8 mouse cellular contexts compared by ENCODE assay signal in the genomic region with DNA sequence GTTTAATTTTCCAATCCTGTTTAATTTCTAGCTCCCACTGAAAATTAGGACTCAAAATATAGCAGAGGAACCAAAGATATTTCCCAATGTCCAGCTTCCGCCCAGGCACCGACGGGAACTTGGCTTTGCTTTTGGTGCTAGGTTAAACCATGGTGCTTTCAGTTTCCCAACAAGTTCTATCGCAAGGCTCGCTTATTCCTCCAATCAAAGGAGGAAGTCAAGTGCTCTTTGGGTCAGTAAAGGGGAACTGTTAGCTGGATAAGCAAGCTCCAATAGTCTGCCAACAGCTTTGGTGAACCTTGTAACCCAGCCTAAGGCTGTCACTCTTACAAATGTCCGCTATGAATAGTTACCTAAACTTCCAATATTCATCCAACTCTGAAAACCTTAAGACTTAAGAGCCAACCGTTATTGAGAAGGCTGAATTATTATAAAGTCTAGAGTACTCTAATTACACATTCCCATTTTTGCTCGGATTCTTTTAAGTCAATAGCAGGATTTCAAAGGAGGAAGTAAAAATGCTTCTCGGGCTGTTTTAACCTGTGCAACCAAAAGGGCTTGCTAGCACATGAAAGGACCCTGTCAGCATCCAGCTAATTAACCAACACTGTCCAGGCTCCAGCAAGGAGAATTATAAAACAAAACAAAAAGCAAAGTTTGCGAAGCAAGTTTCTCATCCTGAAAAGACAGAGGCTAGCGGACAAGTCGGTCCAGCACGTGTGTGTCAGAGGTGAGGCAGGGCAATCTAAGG. TPM values are rescaled to one million over a fixed set of nuclear protein-coding genes. Genes with fewer than 3 reads are reported as not detected.
DNase-seq lines count a peak whose midpoint lies in the region; ATAC-seq and TF ChIP-seq lines count a peak whose summit lies in the region.

No protein-coding gene starts in this region.

- no peaks in the 10 kb centered on the region; the same call in 1 of the 2 replicates for H3K27me3 ChIP-seq in spleen, adult 2 months (ENCODE audit: control insufficient read depth, insufficient read depth, low read length)
- peaks cover 25% of the 10 kb centered on the region for H3K27me3 ChIP-seq in erythroblast, embryonic 14.5 days (ENCODE audit: control insufficient read depth)
- H3K27me3 ChIP-seq in hindbrain, embryonic 13.5 days = no peaks in the 10 kb centered on the region
- H3K27me3 ChIP-seq in lung, embryonic 16.5 days (ENCODE audit: control insufficient read depth, insufficient read depth, low read depth, low read length) = no peaks in the 10 kb centered on the region
- H3K27me3 ChIP-seq in splenic B cell, adult 2 months (ENCODE audit: control insufficient read depth, insufficient read depth, low read length, poor library complexity, severe bottlenecking) = no peaks in the 10 kb centered on the region

- 7% methylated on average over 13 of the region's 13 CpGs for WGBS in spleen, adult 2 months
- 45% methylated on average over 13 of the region's 13 CpGs for WGBS in hindbrain, embryonic 13.5 days
- WGBS in lung, embryonic 16.5 days = 20% methylated on average over 13 of the region's 13 CpGs

- no peaks in the 10 kb centered on the region for H3K9me3 ChIP-seq in erythroblast, embryonic 14.5 days (ENCODE audit: control insufficient read depth, low read length)
- no peaks in the 10 kb centered on the region for H3K9me3 ChIP-seq in hindbrain, embryonic 13.5 days
- no peaks in the 10 kb centered on the region for H3K9me3 ChIP-seq in lung, embryonic 16.5 days (ENCODE audit: control insufficient read depth, low read length)

- TF ChIP-seq CTCF in spleen, adult 2 months (IDR thresholded peaks at IDR 0.05; ENCODE audit: extremely low read depth, insufficient read depth, insufficient read length, insufficient replicate concordance) = no peak

- H3K4me1 ChIP-seq in spleen, adult 2 months (ENCODE audit: control insufficient read depth, insufficient read depth, insufficient read length) = no peaks in the 10 kb centered on the region
- peaks cover 14% of the 10 kb centered on the region for H3K4me1 ChIP-seq in erythroblast, embryonic 14.5 days (ENCODE audit: control insufficient read depth)
- H3K4me1 ChIP-seq in hindbrain, embryonic 13.5 days (replicated peaks) = peaks cover 33% of the 10 kb centered on the region
- peaks cover 18% of the 10 kb centered on the region for H3K4me1 ChIP-seq in lung, embryonic 16.5 days (replicated peaks; ENCODE audit: control insufficient read depth, insufficient read depth, low read length)

- DNase-seq in spleen, adult 2 months (ENCODE audit: low read depth in 1 of 2, low spot score in 2 of 2) = no peak
- no peak for DNase-seq in spleen, adult 18-20 months
- DNase-seq in splenic B cell, adult 2 months (ENCODE audit: low read depth, low spot score) = peak; percentile 46
- DNase-seq in yolk sac, embryonic 10.5 days (ENCODE audit: low spot score) = no peak
- no peak for DNase-seq in retina, postnatal 1 day

- no peak for ATAC-seq in hindbrain, embryonic 13.5 days (ENCODE audit: low FRiP score)
- no peak for ATAC-seq in lung, embryonic 16.5 days (ENCODE audit: low read depth)

- peak overlapping the region; percentile 75 for H3K27ac ChIP-seq in spleen, adult 2 months (ENCODE audit: insufficient read depth, low read length)
- peak overlapping the region; percentile 94 for H3K27ac ChIP-seq in hindbrain, embryonic 13.5 days
- peak overlapping the region; percentile 94 for H3K27ac ChIP-seq in lung, embryonic 16.5 days (ENCODE audit: low read length)

- peak overlapping the region; percentile 89 for H3K4me3 ChIP-seq in spleen, adult 2 months (ENCODE audit: extremely low read depth, insufficient read depth, insufficient read length)
- peak overlapping the region; percentile 66 for H3K4me3 ChIP-seq in erythroblast, embryonic 14.5 days (replicated peaks)
- H3K4me3 ChIP-seq in hindbrain, embryonic 13.5 days = peak overlapping the region; percentile 83
- H3K4me3 ChIP-seq in lung, embryonic 16.5 days (ENCODE audit: low read length) = peak overlapping the region; percentile 89

- H3K36me3 ChIP-seq in spleen, adult 2 months (ENCODE audit: control insufficient read depth, insufficient read depth, low read length) = peaks cover 5% of the 10 kb centered on the region
- no peaks in the 10 kb centered on the region for H3K36me3 ChIP-seq in erythroblast, embryonic 14.5 days (ENCODE audit: control insufficient read depth)
- H3K36me3 ChIP-seq in hindbrain, embryonic 13.5 days = peaks cover 15% of the 10 kb centered on the region
- H3K36me3 ChIP-seq in lung, embryonic 16.5 days (ENCODE audit: control insufficient read depth, insufficient read depth, low read length) = peaks cover 12% of the 10 kb centered on the region
- peaks cover 3% of the 10 kb centered on the region; the same call in 1 of the 2 replicates for H3K36me3 ChIP-seq in splenic B cell, adult 2 months (ENCODE audit: control insufficient read depth, insufficient read depth, low read length, poor library complexity, severe bottlenecking)

- no peak for TF ChIP-seq POLR2A in spleen, adult 2 months (IDR thresholded peaks at IDR 0.05; ENCODE audit: low read depth, low read length)

- peak overlapping the region; percentile 97 for H3K9ac ChIP-seq in hindbrain, embryonic 13.5 days
- H3K9ac ChIP-seq in lung, embryonic 16.5 days (ENCODE audit: low read length) = peak overlapping the region; percentile 96

- peak overlapping the region; percentile 78 for H3K4me2 ChIP-seq in hindbrain, embryonic 13.5 days
- peak overlapping the region; percentile 88 for H3K4me2 ChIP-seq in lung, embryonic 16.5 days (ENCODE audit: low read depth, low read length)

RNA-seq across cellular contexts. Expression of gene Rnpep, which starts 1.2 kb away (rescaled TPM):
- polyA plus RNA-seq in spleen, adult 2 months (2012; rRNA removed) = 17.8 and 18.8 TPM in 2 replicates
- polyA plus RNA-seq in erythroblast, embryonic 14.5 days (2012) = 0.15 and 0.21 TPM in 2 replicates
- 101 and 102 TPM in 2 replicates for polyA plus RNA-seq in hindbrain, embryonic 13.5 days (2015; fragmentation: Nextera tagmentation; extraction: Ambion mirVana)
- 96.0 and 108 TPM in 2 replicates for polyA plus RNA-seq in lung, embryonic 16.5 days (2015; fragmentation: Nextera tagmentation; extraction: Ambion mirVana)

RNA-seq across cellular contexts. Expression of gene Elf3, which starts 24.3 kb away (rescaled TPM):
- 0.15 and 0.18 TPM in 2 replicates for polyA plus RNA-seq in spleen, adult 2 months (2012; rRNA removed)
- polyA plus RNA-seq in erythroblast, embryonic 14.5 days (2012) = not detected in 2 replicates
- polyA plus RNA-seq in hindbrain, embryonic 13.5 days (2015; fragmentation: Nextera tagmentation; extraction: Ambion mirVana) = 0.19 TPM in 2 replicates
- polyA plus RNA-seq in lung, embryonic 16.5 days (2015; fragmentation: Nextera tagmentation; extraction: Ambion mirVana) = 32.9 and 35.7 TPM in 2 replicates

RNA-seq across cellular contexts. Expression of gene Timm17a, which starts 30.9 kb away (rescaled TPM):
- polyA plus RNA-seq in spleen, adult 2 months (2012; rRNA removed) = 15.1 and 15.2 TPM in 2 replicates
- polyA plus RNA-seq in erythroblast, embryonic 14.5 days (2012) = 0.24 and 0.52 TPM in 2 replicates
- 145 and 164 TPM in 2 replicates for polyA plus RNA-seq in hindbrain, embryonic 13.5 days (2015; fragmentation: Nextera tagmentation; extraction: Ambion mirVana)
- 185 and 187 TPM in 2 replicates for polyA plus RNA-seq in lung, embryonic 16.5 days (2015; fragmentation: Nextera tagmentation; extraction: Ambion mirVana)

RNA-seq across cellular contexts. Expression of gene Lmod1, which starts 41.9 kb away (rescaled TPM):
- polyA plus RNA-seq in spleen, adult 2 months (2012; rRNA removed) = 2.2 and 2.5 TPM in 2 replicates
- not detected in 2 replicates for polyA plus RNA-seq in erythroblast, embryonic 14.5 days (2012)
- 0.29 and 0.31 TPM in 2 replicates for polyA plus RNA-seq in hindbrain, embryonic 13.5 days (2015; fragmentation: Nextera tagmentation; extraction: Ambion mirVana)
- 3.9 and 4.1 TPM in 2 replicates for polyA plus RNA-seq in lung, embryonic 16.5 days (2015; fragmentation: Nextera tagmentation; extraction: Ambion mirVana)

Comparison
In these comparisons a context has a peak if more than half of its experiments do, and no peak if none do; other contexts are left out.
1. RNA of gene Rnpep, which starts 1.2 kb away (polyA plus RNA-seq): 96.0 to 108 TPM in lung, embryonic 16.5 days, 101 to 102 TPM in hindbrain, embryonic 13.5 days and 17.8 to 18.8 TPM in spleen, adult 2 months; 0.15 to 0.21 TPM in erythroblast, embryonic 14.5 days; every median in the first group is over 10 times any median in the second.
2. RNA of gene Elf3, which starts 24.3 kb away (polyA plus RNA-seq): 32.9 to 35.7 TPM in lung, embryonic 16.5 days; 0.19 TPM in hindbrain, embryonic 13.5 days, 0.15 to 0.18 TPM in spleen, adult 2 months and not detected in erythroblast, embryonic 14.5 days; every median in the first group is over 10 times any median in the second.
3. RNA of gene Timm17a, which starts 30.9 kb away (polyA plus RNA-seq): 185 to 187 TPM in lung, embryonic 16.5 days, 145 to 164 TPM in hindbrain, embryonic 13.5 days and 15.1 to 15.2 TPM in spleen, adult 2 months; 0.24 to 0.52 TPM in erythroblast, embryonic 14.5 days; every median in the first group is over 10 times any median in the second.
4. Peak in every context shown above with its lines, with median percentiles within 50 percentile points of each other: H3K27ac ChIP-seq and H3K4me3 ChIP-seq.